In the genomic region with DNA sequence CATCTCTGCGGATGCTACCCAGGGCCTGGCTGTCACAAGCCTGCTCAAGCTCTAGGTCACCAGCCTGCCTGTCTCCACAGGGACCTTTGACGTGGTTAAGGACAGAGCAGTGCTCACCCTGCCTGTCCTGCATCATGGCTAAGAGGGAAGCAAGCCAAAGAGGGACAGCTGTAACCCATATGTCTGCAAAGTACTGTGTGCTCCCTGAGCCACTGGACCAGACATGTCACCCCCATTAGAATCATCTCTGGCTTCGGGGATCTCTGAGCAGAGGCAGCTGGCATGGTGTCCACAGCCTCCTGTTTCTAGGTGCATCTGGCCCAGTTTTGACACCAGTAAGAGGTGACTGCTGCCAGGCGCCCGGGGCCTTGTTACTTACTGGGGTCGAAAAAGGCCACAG, we compare ENCODE assay signal across 10 mouse cellular contexts. TPM values are rescaled to one million over a fixed set of nuclear protein-coding genes. Genes with fewer than 3 reads are reported as not detected.
A peak's percentile ranks its signal among the peaks of the same experiment; 100 is the strongest.
DNase-seq lines count a peak whose midpoint lies in the region; ATAC-seq and TF ChIP-seq lines count a peak whose summit lies in the region.
"Had no signal": no experiment of that assay in that cellular context is flagged by ENCODE, and none has a peak within 500 bp of the region (broad histone marks: within the 10 kb centered on the region; RNA-seq: fewer than 3 reads in every experiment).

No protein-coding gene starts in this region.

- 75% methylated on average over 6 of the region's 6 CpGs for WGBS in kidney, adult 2 months
- WGBS in lung, embryonic 16.5 days, result 56% methylated on average over 6 of the region's 6 CpGs

- no peak for TF ChIP-seq CTCF in kidney, adult 2 months (conservative IDR thresholded peaks at IDR 0.05; ENCODE audit: insufficient read depth, insufficient read length, low read depth, low read length)

- H3K27me3 ChIP-seq in kidney, adult 2 months (replicated peaks; ENCODE audit: control insufficient read depth, insufficient read depth, low read length), result no peaks in the 10 kb centered on the region
- H3K27me3 ChIP-seq in lung, embryonic 16.5 days (ENCODE audit: control insufficient read depth, insufficient read depth, low read depth, low read length), result no peaks in the 10 kb centered on the region

- H3K4me1 ChIP-seq in kidney, adult 2 months (ENCODE audit: control insufficient read depth, insufficient read depth, low read length), result no peaks in the 10 kb centered on the region; the same call in 1 of the 2 replicates
- H3K4me1 ChIP-seq in lung, embryonic 16.5 days (replicated peaks; ENCODE audit: control insufficient read depth, insufficient read depth, low read length), result peaks cover 30% of the 10 kb centered on the region

- H3K9ac ChIP-seq in lung, embryonic 16.5 days (ENCODE audit: low read length), result no peak overlapping the region
- H3K9ac ChIP-seq: forebrain, postnatal 0 days had no signal

- DNase-seq in cerebellum, adult 9-11 months, result peak; percentile 42
- DNase-seq in cerebellum, postnatal 36 days, result no peak
- peak; percentile 36 for DNase-seq in kidney, adult 2 months
- no peak for DNase-seq in kidney, postnatal 36 days
- DNase-seq in cerebellum, postnatal 14 days, result peak; percentile 70 to 78
- no peak for DNase-seq in B cell, adult 2 months
- DNase-seq in c-Kit-positive CD71-positive TER-119-positive erythroid progenitor cells, embryonic 14.5 days (ENCODE audit: low spot score), result no peak
- DNase-seq: forebrain, postnatal 0 days; thymus, adult 2 months had no signal

- H3K36me3 ChIP-seq in kidney, adult 2 months (ENCODE audit: control insufficient read depth, insufficient read depth, low read length), result no peaks in the 10 kb centered on the region
- no peaks in the 10 kb centered on the region for H3K36me3 ChIP-seq in lung, embryonic 16.5 days (ENCODE audit: control insufficient read depth, insufficient read depth, low read length)

- ATAC-seq in lung, embryonic 16.5 days (ENCODE audit: low read depth), result peak; percentile 29; the same call in 1 of the 2 replicates
- ATAC-seq: forebrain, postnatal 0 days had no signal

- H3K4me3 ChIP-seq in kidney, adult 2 months (ENCODE audit: insufficient read depth, low read depth, low read length), result no peak overlapping the region
- H3K4me3 ChIP-seq in lung, embryonic 16.5 days (ENCODE audit: low read length), result no peak overlapping the region

- no peak for TF ChIP-seq POLR2A in kidney, adult 2 months (IDR thresholded peaks at IDR 0.05; ENCODE audit: low read depth, low read length)

- H3K4me2 ChIP-seq in lung, embryonic 16.5 days (ENCODE audit: low read depth, low read length), result no peak overlapping the region

- no peaks in the 10 kb centered on the region for H3K9me3 ChIP-seq in lung, embryonic 16.5 days (ENCODE audit: control insufficient read depth, low read length)

- no peak overlapping the region for H3K27ac ChIP-seq in kidney, adult 2 months (ENCODE audit: insufficient read depth, low read depth, low read length)
- no peak overlapping the region for H3K27ac ChIP-seq in lung, embryonic 16.5 days (ENCODE audit: low read length)

RNA-seq across cellular contexts. Expression of a gene that starts 32.7 kb away (rescaled TPM):
- polyA plus RNA-seq in kidney, adult 2 months (2012; rRNA removed), result 44.4 and 47.9 TPM in 2 replicates
- polyA plus RNA-seq in lung, embryonic 16.5 days (2015; fragmentation: Nextera tagmentation; extraction: Ambion mirVana), result 26.3 and 30.1 TPM in 2 replicates

RNA-seq across cellular contexts. Expression of a gene that starts 54.6 kb away (rescaled TPM):
- not detected in 2 replicates for polyA plus RNA-seq in kidney, adult 2 months (2012; rRNA removed)
- polyA plus RNA-seq in lung, embryonic 16.5 days (2015; fragmentation: Nextera tagmentation; extraction: Ambion mirVana), result 0.09 and 0.19 TPM in 2 replicates

Comparison
In these comparisons a context has a peak if more than half of its experiments do, and no peak if none do; other contexts are left out.
1. DNase-seq: peak in cerebellum, adult 9-11 months (single experiment), kidney, adult 2 months (single experiment) and cerebellum, postnatal 14 days (2 of 2); none in cerebellum, postnatal 36 days (0 of 2), kidney, postnatal 36 days (0 of 2), B cell, adult 2 months (0 of 2) and c-Kit-positive CD71-positive TER-119-positive erythroid progenitor cells, embryonic 14.5 days (single experiment).